19 mouse cellular contexts compared by ENCODE assay signal in genomic region chr13:38938433-38938832, GRCm38 (mm10). TPM values are rescaled to one million over a fixed set of nuclear protein-coding genes. Genes with fewer than 3 reads are reported as not detected.
DNase-seq lines count a peak whose midpoint lies in the region; ATAC-seq lines count a peak whose summit lies in the region.
"Had no signal": no experiment of that assay in that cellular context is flagged by ENCODE, and none has a peak within 500 bp of the region (broad histone marks: within the 10 kb centered on the region; RNA-seq: fewer than 3 reads in every experiment).

No protein-coding gene starts in this region.

- peak; percentile 60 for ATAC-seq in activated CD4-positive, CD25-positive, alpha-beta regulatory T cell, adult 4 months
- ATAC-seq: forebrain, embryonic 15.5 days; hindbrain, embryonic 16.5 days; intestine, embryonic 16.5 days had no signal

- peak; percentile 42 for DNase-seq in CD4-positive helper T cell, adult 2 months (ENCODE audit: low read depth, low spot score)
- DNase-seq in CD4-positive, CD25-positive, alpha-beta regulatory T cell, adult 2 months (ENCODE audit: low read depth, low spot score) = peak; percentile 59
- no peak for DNase-seq in testis, postnatal 14 days (ENCODE audit: low spot score)
- no peak for DNase-seq in gastrocnemius, postnatal 25 days
- no peak for DNase-seq in lung, adult 18-20 months
- DNase-seq: adrenal gland, postnatal 14 days; cerebellum, adult 11-12 months; cerebellum, adult 8-10 months; cerebellum, postnatal 10 days; cerebellum, postnatal 36 days; embryo, embryonic 11 days; gastrocnemius, postnatal 10 days; heart, adult 11 months; heart, postnatal 10 days; heart, postnatal 36 days had no signal

RNA-seq across cellular contexts. Expression of gene Slc35b3, which starts 22.2 kb away (rescaled TPM):
- 10 to 100 TPM; 78.9 to 83.8 TPM for polyA plus RNA-seq in activated CD4-positive, CD25-positive, alpha-beta regulatory T cell, adult 4 months (2017; shearing (Covaris generic))
- 1 to 10 TPM; 1.7 to 2.9 TPM for total RNA-seq in gastrocnemius, postnatal 25 days (2021)

Comparison
In these comparisons a context has a peak if more than half of its experiments do, and no peak if none do; other contexts are left out.
1. DNase-seq: peak in CD4-positive helper T cell, adult 2 months (single experiment) and CD4-positive, CD25-positive, alpha-beta regulatory T cell, adult 2 months (single experiment); none in testis, postnatal 14 days (single experiment), gastrocnemius, postnatal 25 days (single experiment) and lung, adult 18-20 months (0 of 2).